Mouse (Mus musculus) heart, adult 2 months (tissue): ENCODE data around the gene Tshr. TPM values are rescaled to one million over a fixed set of nuclear protein-coding genes. Genes with fewer than 3 reads are reported as not detected.

Source experiments
- DNase-seq, 2 experiments: peaks; one replicate each; pipeline ENCODE4 v3.0.0; 2021
- H3K27ac ChIP-seq: fragments of 200-600 bp; 2 replicates; pipeline ENCODE4 v1.8.1; 2022
- H3K27me3 ChIP-seq: fragments of 200-500 bp; 2 replicates; pipeline ENCODE4 v1.6.1; 2012; ENCODE audit warnings: mild to moderate bottlenecking, low read length, inconsistent platforms, mixed read lengths; ENCODE audit not compliant: control insufficient read depth, insufficient read depth
- H3K36me3 ChIP-seq: fragments of 200-500 bp; 2 replicates; pipeline ENCODE4 v1.6.1; 2012; ENCODE audit warnings: low read length, inconsistent platforms; ENCODE audit not compliant: control insufficient read depth, insufficient read depth
- H3K4me1 ChIP-seq: fragments of 200-500 bp; 2 replicates; pipeline ENCODE4 v1.6.1; 2011; ENCODE audit warnings: low read length; ENCODE audit not compliant: control insufficient read depth, insufficient read depth
- H3K4me3 ChIP-seq: fragments of 200-600 bp; 2 replicates; pipeline ENCODE4 v1.8.1; 2022
- H3K79me2 ChIP-seq: fragments of 200-500 bp; replicated peaks from 2 replicates; pipeline ENCODE4 v1.6.1; 2012; ENCODE audit warnings: mild to moderate bottlenecking, inconsistent platforms, low read length, moderate library complexity, mixed read lengths; ENCODE audit not compliant: control insufficient read depth, insufficient read depth
- H3K9ac ChIP-seq: fragments of 200-500 bp; 2 replicates; pipeline ENCODE4 v1.6.1; 2012; ENCODE audit warnings: low read depth, mild to moderate bottlenecking, control low read depth, inconsistent platforms, low read length, mixed read lengths
- CTCF ChIP-seq: fragments of 200-600 bp; IDR thresholded peaks from 2 replicates; pipeline ENCODE4 v1.8.1; 2022; ENCODE audit warnings: antibody characterized with exemption, mild to moderate bottlenecking, moderate library complexity
- EP300 ChIP-seq: fragments of 200-500 bp; IDR thresholded peaks from 2 replicates; pipeline ENCODE4 v1.6.1; 2011; ENCODE audit warnings: low read depth, low read length, control low read depth; ENCODE audit not compliant: insufficient read depth
- POLR2A ChIP-seq: fragments of 200-500 bp; IDR thresholded peaks from 2 replicates; pipeline ENCODE4 v1.6.1; 2011; ENCODE audit warnings: mild to moderate bottlenecking, low read depth, low read length, control low read depth; ENCODE audit not compliant: insufficient read depth
- WGBS: fragments of 180-500 bp; shearing (Covaris S2); methylation state at CpG from one replicate; pipeline ENCODE4 v1.1.7; 2018; 5-methylcytosine and 5-hydroxymethylcytosine counted together
- intact Hi-C: fragments of 180-260 bp; cut with DNase I; formaldehyde crosslinking; loops from one replicate; pipeline ENCODE4 v1.15.1; 2025
- polyA plus RNA-seq: library from polyadenylated mRNA; depleted of rRNA; stranded (reverse); fragments of >200 nt; gene quantifications from 2 replicates; pipeline ENCODE4 v1.2.3, GENCODE M21; 2012
- total RNA-seq, 2 experiments: library from RNA; stranded (reverse); gene quantifications; 2 replicates each; pipeline ENCODE4 v1.2.3; 2021

The Tshr gene
- total and polyA plus RNA-seq, 3 experiments = 0.16 to 0.45 (median 0.41) TPM

DNA sequence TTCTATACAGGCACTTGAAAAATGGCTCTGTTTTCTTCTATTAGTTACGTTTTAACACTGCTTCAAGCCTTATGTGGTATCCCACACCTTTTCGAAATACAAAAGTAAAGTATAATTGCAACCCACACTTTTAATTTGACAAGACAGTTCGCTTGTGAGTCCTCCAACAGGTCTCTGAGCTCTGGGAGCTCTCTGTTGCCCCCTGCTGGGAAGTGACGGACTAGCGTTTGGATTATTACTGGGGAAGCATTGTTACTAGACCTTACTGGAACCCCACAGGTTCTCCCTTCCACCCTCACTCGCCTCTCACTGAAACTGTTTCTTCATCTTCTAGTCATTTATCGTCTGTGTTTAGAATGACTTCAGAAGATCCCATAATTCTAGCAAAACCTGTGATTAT, 34.4 kb downstream of the Tshr start:
- peak; percentile 30 to 58 for DNase-seq
- Histone ChIP-seq H3K36me3 (no peaks in the 10 kb centered on the region), H3K79me2 (no peaks in the 10 kb centered on the region), H3K27ac (no peak overlapping the region), H3K9ac (no peak overlapping the region), H3K27me3 (no peaks in the 10 kb centered on the region), H3K4me3 (no peak overlapping the region), H3K4me1 (no peaks in the 10 kb centered on the region)
- intact Hi-C loops = no loop called here
- WGBS = 39% methylated on average over 7 of the region's 7 CpGs
- TF ChIP-seq POLR2A = no peak
- TF ChIP-seq EP300 = no peak
- TF ChIP-seq CTCF = peak; percentile 86

DNA sequence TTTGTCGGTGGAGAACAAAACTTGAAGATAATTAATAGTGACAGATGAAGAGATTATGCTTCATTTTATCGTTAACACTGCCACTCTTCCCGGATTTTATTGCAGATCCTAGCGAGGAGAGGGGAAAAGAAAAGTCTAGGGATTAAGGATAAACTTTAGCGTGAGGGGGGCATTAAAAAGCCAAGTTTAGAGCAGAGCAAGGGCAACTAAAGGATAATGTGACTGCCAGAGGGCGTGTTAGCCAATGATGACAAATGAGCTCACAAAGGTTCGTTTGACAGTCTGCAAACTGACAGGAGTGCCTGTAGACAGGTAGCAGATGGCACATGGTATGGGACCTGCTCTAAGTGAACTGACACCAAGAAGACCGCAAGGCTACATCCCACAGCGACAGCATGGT, 36.9 kb downstream of the Tshr start:
- Histone ChIP-seq H3K4me1 (no peaks in the 10 kb centered on the region), H3K4me3 (no peak overlapping the region), H3K9ac (no peak overlapping the region), H3K79me2 (no peaks in the 10 kb centered on the region), H3K27me3 (no peaks in the 10 kb centered on the region), H3K27ac (no peak overlapping the region), H3K36me3 (no peaks in the 10 kb centered on the region)
- DNase-seq = no peak
- TF ChIP-seq POLR2A = no peak
- no peak for TF ChIP-seq CTCF
- TF ChIP-seq EP300 = no peak
- WGBS = 56% methylated on average over 9 of the region's 9 CpGs
- intact Hi-C loops = no loop called here

DNA sequence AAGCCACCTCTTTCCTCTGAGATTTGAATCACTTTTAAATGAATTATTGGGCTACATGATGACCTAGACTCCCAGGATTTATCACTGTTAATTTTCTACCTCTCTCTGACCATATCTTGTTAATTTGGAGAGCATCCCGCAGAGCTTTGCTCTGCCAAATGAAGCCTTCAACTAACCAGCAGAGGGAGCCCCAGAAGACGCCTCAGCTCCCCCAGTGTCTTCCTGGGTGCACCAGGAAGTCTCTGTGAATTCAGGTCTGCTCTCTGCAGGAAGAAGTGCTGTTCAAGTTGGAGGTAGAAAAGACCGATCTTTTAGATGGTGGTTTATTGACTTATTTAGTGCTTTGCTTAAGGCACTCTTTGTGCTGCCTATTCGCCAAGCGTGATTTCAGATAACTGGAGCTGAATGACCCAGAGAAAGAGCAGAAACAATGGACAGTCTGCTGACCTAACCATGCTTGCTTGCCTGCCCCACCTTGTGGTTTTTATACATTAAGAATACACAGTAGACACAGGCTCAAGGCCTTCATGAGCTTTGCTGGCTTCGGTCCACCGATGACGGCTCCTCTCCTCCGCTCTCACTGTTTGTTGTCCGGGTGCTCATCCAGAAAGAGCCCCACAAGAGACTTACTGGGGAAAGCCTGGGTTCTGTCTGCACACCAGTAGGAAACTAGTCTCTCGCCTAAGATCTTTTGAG, 38.9 kb downstream of the Tshr start:
- no peak for DNase-seq
- 70% methylated on average over 11 of the region's 11 CpGs for WGBS
- no peaks in the 10 kb centered on the region for H3K4me1 ChIP-seq
- no peaks in the 10 kb centered on the region for H3K36me3 ChIP-seq
- H3K79me2 ChIP-seq = no peaks in the 10 kb centered on the region
- H3K27ac ChIP-seq = no peak overlapping the region
- no peak for TF ChIP-seq POLR2A
- no peak for TF ChIP-seq EP300
- peak; percentile 68 for TF ChIP-seq CTCF
- no peak overlapping the region for H3K4me3 ChIP-seq
- H3K9ac ChIP-seq = no peak overlapping the region
- intact Hi-C loops = no loop called here
- no peaks in the 10 kb centered on the region for H3K27me3 ChIP-seq

DNA sequence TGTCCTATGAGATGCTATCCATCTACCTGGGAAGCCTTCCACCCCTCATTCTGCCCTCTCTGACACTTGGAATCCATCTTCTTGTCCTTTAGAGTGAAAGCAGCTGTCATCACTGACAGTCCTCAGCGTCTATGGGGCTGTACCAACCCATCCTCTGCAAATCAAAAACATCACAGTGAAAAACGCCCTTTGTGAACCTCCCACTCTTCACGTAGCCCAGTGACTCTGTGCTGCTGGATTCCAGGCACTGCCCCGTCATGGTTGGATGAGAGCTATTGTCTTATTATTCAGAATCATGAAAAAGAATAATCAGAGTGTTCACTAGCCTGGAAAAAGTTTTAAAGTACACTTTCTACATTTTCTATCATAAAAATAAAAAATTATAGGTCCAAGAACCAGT, 42.1 kb downstream of the Tshr start:
- no peak for DNase-seq
- TF ChIP-seq CTCF (no peak), EP300 (no peak), POLR2A (no peak)
- 45% methylated on average over 4 of the region's 4 CpGs for WGBS

DNA sequence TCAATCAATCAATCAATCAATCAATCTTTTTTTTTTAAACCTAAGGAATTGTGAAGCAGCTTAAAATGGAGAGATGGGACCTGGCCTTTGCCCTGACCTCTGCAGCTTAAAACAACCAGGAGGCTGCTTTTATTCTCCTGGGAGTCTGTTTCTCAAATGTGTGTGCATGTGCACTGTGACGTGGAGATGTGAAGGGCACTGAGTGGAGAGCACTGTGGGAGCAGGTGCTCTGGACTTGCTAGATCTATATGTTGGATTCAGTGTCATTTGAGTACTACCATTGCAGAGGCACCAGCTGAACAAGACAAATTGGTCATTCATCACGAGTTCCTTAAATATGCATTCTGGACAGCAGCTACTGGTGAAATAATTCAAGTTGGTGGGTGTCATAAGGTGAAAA, 42.8 kb downstream of the Tshr start:
- H3K9ac ChIP-seq = no peak overlapping the region
- H3K4me1 ChIP-seq = no peaks in the 10 kb centered on the region
- H3K4me3 ChIP-seq = no peak overlapping the region
- H3K27me3 ChIP-seq = no peaks in the 10 kb centered on the region
- H3K36me3 ChIP-seq = no peaks in the 10 kb centered on the region
- no peaks in the 10 kb centered on the region for H3K79me2 ChIP-seq
- no peak for TF ChIP-seq POLR2A
- intact Hi-C loops = no loop called here
- whole genome bisulfite sequencing = 69% methylated on average over 2 of the region's 2 CpGs
- no peak overlapping the region for H3K27ac ChIP-seq
- DNase-seq = no peak

More for the DNA sequence above, 42.1 kb downstream of the Tshr start:
- Histone ChIP-seq H3K27me3 (no peaks in the 10 kb centered on the region), H3K4me3 (no peak overlapping the region), H3K4me1 (no peaks in the 10 kb centered on the region), H3K9ac (no peak overlapping the region), H3K27ac (no peak overlapping the region), H3K36me3 (no peaks in the 10 kb centered on the region), H3K79me2 (no peaks in the 10 kb centered on the region)
- intact Hi-C loops = no loop called here

DNA sequence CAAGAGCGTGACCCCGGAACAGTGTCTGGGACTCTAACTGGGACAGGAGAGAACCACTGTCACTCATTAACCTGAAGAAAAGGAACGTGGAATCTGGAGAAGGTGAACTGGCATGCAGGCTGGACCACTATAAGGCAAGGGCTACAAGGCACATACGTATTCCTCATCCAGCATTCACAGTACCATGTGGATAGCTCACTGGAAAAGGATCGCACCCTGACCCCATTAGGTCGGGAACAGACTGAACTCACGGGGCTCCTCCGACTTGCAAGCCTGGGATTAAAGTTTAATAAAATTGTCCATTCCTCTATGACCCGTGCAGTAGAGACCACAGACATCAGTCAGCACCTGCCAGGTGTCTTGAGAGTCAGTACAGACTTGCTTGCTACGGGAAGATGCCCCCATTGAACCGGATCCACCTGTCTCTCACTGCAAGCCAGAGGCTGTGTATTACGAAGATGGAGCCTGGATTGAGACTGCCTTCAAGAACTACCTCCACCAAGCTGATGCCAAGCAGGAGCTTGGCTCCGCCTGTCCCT, 97.9 kb downstream of the Tshr start:
- WGBS = 84% methylated on average over 13 of the region's 13 CpGs
- DNase-seq = no peak
- no peaks in the 10 kb centered on the region for H3K79me2 ChIP-seq
- no peaks in the 10 kb centered on the region for H3K4me1 ChIP-seq
- intact Hi-C loops = no loop called here
- TF ChIP-seq CTCF = no peak
- H3K27ac ChIP-seq = no peak overlapping the region
- H3K9ac ChIP-seq = no peak overlapping the region
- H3K27me3 ChIP-seq = no peaks in the 10 kb centered on the region
- no peak overlapping the region for H3K4me3 ChIP-seq
- no peaks in the 10 kb centered on the region for H3K36me3 ChIP-seq
